In the genomic region with DNA sequence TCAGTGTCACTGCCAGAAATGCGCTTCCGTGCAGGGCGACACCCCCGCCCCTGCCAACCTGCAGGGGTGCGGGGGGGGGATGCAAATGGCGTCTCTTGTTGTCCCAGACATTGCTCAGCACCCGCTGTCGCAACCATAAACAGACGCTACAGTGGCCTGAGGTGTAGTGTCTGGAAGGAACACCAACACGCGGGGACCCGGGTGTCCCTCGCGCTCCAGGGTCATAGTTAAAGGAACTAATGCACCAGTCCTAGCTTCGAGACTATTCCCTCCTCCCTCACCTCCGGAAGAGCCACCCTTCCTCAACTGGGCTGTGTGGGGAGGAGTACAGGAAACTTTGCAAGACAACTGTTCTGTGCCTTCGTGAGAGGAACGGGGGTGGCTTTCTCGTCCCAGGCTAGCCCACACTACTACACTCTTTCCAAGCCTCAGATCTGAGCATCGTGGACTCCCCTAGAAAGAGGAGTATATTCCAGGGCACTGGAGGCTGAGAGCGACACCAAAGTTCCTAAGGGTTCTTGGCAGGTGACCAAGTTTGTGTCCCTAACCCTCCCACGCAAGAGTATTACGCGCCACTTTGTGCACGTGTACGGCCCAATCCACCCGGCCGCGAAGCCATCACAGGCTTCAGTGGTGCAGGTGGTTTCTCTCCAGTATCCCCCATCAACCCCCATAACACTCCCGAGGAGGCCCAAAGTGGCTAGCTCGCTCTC, we compare ENCODE assay signal across 8 mouse cellular contexts. TPM values are rescaled to one million over a fixed set of nuclear protein-coding genes. Genes with fewer than 3 reads are reported as not detected.
DNase-seq lines count a peak whose midpoint lies in the region; ATAC-seq lines count a peak whose summit lies in the region.

No protein-coding gene starts in this region.

- H3K4me3 ChIP-seq in heart, embryonic 13.5 days, result peak overlapping the region; percentile 59

- H3K27ac ChIP-seq in heart, embryonic 13.5 days (replicated peaks), result peak overlapping the region; percentile 91

- peak; percentile 23 for DNase-seq in gastrocnemius, adult 18-20 months (ENCODE audit: low spot score)
- no peak for DNase-seq in gastrocnemius, adult 8-10 months (ENCODE audit: low spot score in 2 of 2)
- peak; percentile 64 for DNase-seq in brain, adult 2 months (ENCODE audit: low read depth, low spot score)
- DNase-seq in kidney, postnatal 10 days, result peak; percentile 47
- DNase-seq in lung, postnatal 36 days, result peak; percentile 60
- DNase-seq in splenic B cell, adult 2 months (ENCODE audit: low read depth, low spot score), result peak; percentile 69
- no peak for DNase-seq in urinary bladder, postnatal 14 days (ENCODE audit: low spot score)

- H3K27me3 ChIP-seq in heart, embryonic 13.5 days (replicated peaks), result peaks cover 71% of the 10 kb centered on the region
- H3K27me3 ChIP-seq in splenic B cell, adult 2 months (ENCODE audit: control insufficient read depth, insufficient read depth, low read length, poor library complexity, severe bottlenecking), result no peaks in the 10 kb centered on the region

- H3K4me2 ChIP-seq in heart, embryonic 13.5 days, result peak overlapping the region; percentile 69

- peaks cover 34% of the 10 kb centered on the region for H3K4me1 ChIP-seq in heart, embryonic 13.5 days

- ATAC-seq in heart, embryonic 13.5 days (ENCODE audit: extremely low read depth, insufficient number of reproducible peaks, low FRiP score, low TSS enrichment), result no peak

- no peaks in the 10 kb centered on the region for H3K9me3 ChIP-seq in heart, embryonic 13.5 days

- WGBS in heart, embryonic 13.5 days, result 3% methylated on average over 29 of the region's 31 CpGs

- H3K36me3 ChIP-seq in heart, embryonic 13.5 days, result no peaks in the 10 kb centered on the region
- no peaks in the 10 kb centered on the region for H3K36me3 ChIP-seq in splenic B cell, adult 2 months (ENCODE audit: control insufficient read depth, insufficient read depth, low read length, poor library complexity, severe bottlenecking)

- peak overlapping the region; percentile 85 for H3K9ac ChIP-seq in heart, embryonic 13.5 days

RNA-seq across cellular contexts. Expression of a gene that starts 1.2 kb away (rescaled TPM):
- 10 to 100 TPM; 13.4 to 18.4 TPM for total RNA-seq in gastrocnemius, adult 18-20 months (2021)
- total RNA-seq in gastrocnemius, adult 8-10 months (2022), result 10 to 100 TPM; 13.2 to 17.4 (median 14.1) TPM
- polyA plus RNA-seq in heart, embryonic 13.5 days (2015; fragmentation: Nextera tagmentation; extraction: Ambion mirVana), result 14.2 and 14.5 TPM in 2 replicates

Comparison
In these comparisons a context has a peak if more than half of its experiments do, and no peak if none do; other contexts are left out.
1. DNase-seq: peak in gastrocnemius, adult 18-20 months (single experiment), brain, adult 2 months (single experiment), kidney, postnatal 10 days (single experiment), lung, postnatal 36 days (single experiment) and splenic B cell, adult 2 months (single experiment); none in gastrocnemius, adult 8-10 months (0 of 2) and urinary bladder, postnatal 14 days (single experiment).